Mouse (Mus musculus): ENCODE data around the gene Arid2. TPM values are rescaled to one million over a fixed set of nuclear protein-coding genes. Genes with fewer than 3 reads are reported as not detected.
"Not testable (repeated sequence)": the region's sequence is repeated elsewhere in the genome, so short reads cannot be mapped to it uniquely, and the experiment has no call there.

Gene Arid2
- 29.1 and 29.3 TPM in 2 replicates for polyA plus RNA-seq (2015; fragmentation: Nextera tagmentation; extraction: Ambion mirVana)

GRCm38 (mm10) chr15:96287369-96287975 lies at the start of gene Arid2:
Arid2 (plus strand) TSS chr15:96287518.
- Histone ChIP-seq H3K4me1 (peaks cover 31% of the 10 kb centered on the region), H3K4me3 (peak within 1 kb of the TSS; percentile 88), H3K36me3 (0 out of 2 replicates have a peak, but pooled peaks cover 3% of the 10 kb centered on the region), H3K27ac (peak within 1 kb of the TSS; percentile 100), H3K27me3 (no peaks in the 10 kb centered on the region), H3K9me3 (no peaks in the 10 kb centered on the region), H3K4me2 (replicated peaks) (peak within 1 kb of the TSS; percentile 87), H3K9ac (peak within 1 kb of the TSS; percentile 100)
- peak; percentile 14 for ATAC-seq (ENCODE audit: low FRiP score, low read depth)
- WGBS, result under 1% methylated on average over 53 of the region's 67 CpGs

GRCm38 (mm10) chr15:96238071-96238470 lies 49.2 kb upstream of the Arid2 start:
- Histone ChIP-seq H3K9me3 (no peaks in the 10 kb centered on the region), H3K27ac (no peak overlapping the region), H3K36me3 (no peaks in the 10 kb centered on the region), H3K4me2 (replicated peaks) (no peak overlapping the region), H3K4me3 (no peak overlapping the region), H3K27me3 (no peaks in the 10 kb centered on the region), H3K9ac (no peak overlapping the region), H3K4me1 (0 out of 2 replicates have a peak, but pooled peaks cover 3% of the 10 kb centered on the region)
- no peak for ATAC-seq (ENCODE audit: low FRiP score, low read depth)
- 92% methylated on average over 4 of the region's 4 CpGs for WGBS

- no peak overlapping the region for H3K4me2 ChIP-seq (replicated peaks)
- no peaks in the 10 kb centered on the region for H3K36me3 ChIP-seq
- 0 out of 2 replicates have a peak, but pooled peaks cover 3% of the 10 kb centered on the region for H3K4me1 ChIP-seq
- no peak for ATAC-seq (ENCODE audit: low FRiP score, low read depth)
- H3K9me3 ChIP-seq, result 0 out of 2 replicates have a peak, but pooled peaks cover 4% of the 10 kb centered on the region
- H3K4me3 ChIP-seq, result no peak overlapping the region
- no peak overlapping the region for H3K9ac ChIP-seq
- H3K27me3 ChIP-seq, result no peaks in the 10 kb centered on the region
- H3K27ac ChIP-seq, result no peak overlapping the region
- 86% methylated on average over 6 of the region's 6 CpGs for WGBS
Observed at GRCm38 (mm10) chr15:96244171-96244570, 43.1 kb upstream of the Arid2 start.

DNA sequence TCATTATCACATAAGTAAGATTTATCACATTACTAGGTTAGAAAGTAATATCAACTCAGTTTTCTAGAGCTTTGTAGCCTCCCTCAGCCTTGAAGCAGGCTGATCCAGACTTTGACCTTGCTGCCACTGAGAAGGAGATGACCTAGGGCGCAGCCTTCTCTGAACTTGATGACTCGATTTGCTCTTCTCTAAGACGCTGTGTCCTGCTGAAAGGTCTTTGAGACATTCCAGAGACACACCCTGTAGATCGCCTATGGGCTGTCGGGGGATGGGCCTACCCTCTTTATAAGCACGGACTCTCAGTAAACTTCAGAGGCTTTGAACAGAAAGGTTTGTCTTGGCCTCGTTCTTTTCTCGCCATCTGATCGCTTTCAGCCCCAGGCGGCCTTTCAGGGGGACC lies 42.6 kb upstream of the Arid2 start:
- H3K4me3 ChIP-seq; H3K27ac ChIP-seq; H3K9ac ChIP-seq; H3K4me2 ChIP-seq (replicated peaks); H3K4me1 ChIP-seq; H3K27me3 ChIP-seq; H3K36me3 ChIP-seq; H3K9me3 ChIP-seq; ATAC-seq (ENCODE audit: low FRiP score, low read depth): not testable (repeated sequence)
- 61% methylated on average over 10 of the region's 10 CpGs for WGBS

- H3K27me3 ChIP-seq, result no peaks in the 10 kb centered on the region
- H3K4me2 ChIP-seq (replicated peaks), result peak overlapping the region; percentile 66
- H3K4me3 ChIP-seq, result peak overlapping the region; percentile 36
- no peak for ATAC-seq (ENCODE audit: low FRiP score, low read depth)
- whole genome bisulfite sequencing, result 3% methylated on average over 7 of the region's 7 CpGs
- no peak overlapping the region for H3K27ac ChIP-seq
- peaks cover 8% of the 10 kb centered on the region for H3K4me1 ChIP-seq
- no peaks in the 10 kb centered on the region for H3K36me3 ChIP-seq
- no peak overlapping the region for H3K9ac ChIP-seq
- no peaks in the 10 kb centered on the region for H3K9me3 ChIP-seq
Observed at GRCm38 (mm10) chr15:96253827-96254226, 33.5 kb upstream of the Arid2 start.

- Histone ChIP-seq H3K4me2 (replicated peaks) (peak overlapping the region; percentile 66), H3K27ac (no peak overlapping the region), H3K4me1 (peaks cover 8% of the 10 kb centered on the region), H3K36me3 (no peaks in the 10 kb centered on the region), H3K9me3 (no peaks in the 10 kb centered on the region), H3K9ac (peak overlapping the region; percentile 39; the same call in 1 of the 2 replicates), H3K4me3 (peak overlapping the region; percentile 36), H3K27me3 (no peaks in the 10 kb centered on the region)
- no peak for ATAC-seq (ENCODE audit: low FRiP score, low read depth)
- 4% methylated on average over 17 of the region's 17 CpGs for WGBS
Observed at GRCm38 (mm10) chr15:96254356-96254755, 33.0 kb upstream of the Arid2 start.

GRCm38 (mm10) chr15:96257781-96258180 lies 29.5 kb upstream of the Arid2 start:
- WGBS, result 63% methylated on average over 5 of the region's 5 CpGs
- Histone ChIP-seq H3K4me1 (peaks cover 8% of the 10 kb centered on the region), H3K9ac (no peak overlapping the region), H3K4me3 (no peak overlapping the region), H3K9me3 (peaks cover 25% of the 10 kb centered on the region), H3K36me3 (no peaks in the 10 kb centered on the region), H3K27ac (no peak overlapping the region), H3K4me2 (replicated peaks) (peak overlapping the region; percentile 37), H3K27me3 (no peaks in the 10 kb centered on the region)
- ATAC-seq (ENCODE audit: low FRiP score, low read depth), result no peak

- ATAC-seq (ENCODE audit: low FRiP score, low read depth), result no peak
- 91% methylated on average over 3 of the region's 3 CpGs for WGBS
- Histone ChIP-seq H3K36me3 (peaks cover 34% of the 10 kb centered on the region), H3K27ac (no peak overlapping the region), H3K9me3 (peaks cover 53% of the 10 kb centered on the region), H3K9ac (no peak overlapping the region), H3K27me3 (no peaks in the 10 kb centered on the region), H3K4me3 (no peak overlapping the region), H3K4me2 (replicated peaks) (no peak overlapping the region), H3K4me1 (peaks cover 9% of the 10 kb centered on the region; the same call in 1 of the 2 replicates)
Observed at GRCm38 (mm10) chr15:96264614-96265013, 22.7 kb upstream of the Arid2 start.

DNA sequence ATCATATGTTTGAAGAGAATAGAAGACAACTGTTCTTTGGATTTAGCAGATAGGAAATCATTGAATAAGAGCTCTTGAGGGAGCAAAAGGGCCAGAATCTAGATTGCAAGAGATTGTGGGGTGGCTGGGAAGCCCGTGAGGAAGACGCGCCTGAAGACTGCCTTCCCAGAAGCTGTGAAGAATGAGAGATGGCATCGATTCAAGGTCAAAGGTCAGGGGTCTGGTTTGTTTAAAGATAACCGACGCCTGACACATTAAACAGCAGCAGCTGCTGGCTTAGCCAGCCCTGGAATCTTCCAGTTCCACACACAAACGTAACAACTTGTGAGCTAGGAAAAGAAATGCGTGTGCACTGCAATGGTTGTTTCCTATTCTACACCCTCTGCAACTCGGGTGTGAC lies 19.4 kb upstream of the Arid2 start:
- Histone ChIP-seq H3K9ac (no peak overlapping the region), H3K27me3 (no peaks in the 10 kb centered on the region), H3K4me2 (replicated peaks) (no peak overlapping the region), H3K4me3 (no peak overlapping the region), H3K27ac (no peak overlapping the region), H3K4me1 (peaks cover 29% of the 10 kb centered on the region), H3K36me3 (peaks cover 49% of the 10 kb centered on the region), H3K9me3 (peaks cover 27% of the 10 kb centered on the region)
- 59% methylated on average over 9 of the region's 9 CpGs for WGBS
- ATAC-seq (ENCODE audit: low FRiP score, low read depth), result no peak

GRCm38 (mm10) chr15:96268610-96269009 lies 18.7 kb upstream of the Arid2 start:
- H3K4me2 ChIP-seq (replicated peaks), result no peak overlapping the region
- no peak overlapping the region for H3K9ac ChIP-seq
- no peak overlapping the region for H3K4me3 ChIP-seq
- H3K4me1 ChIP-seq, result peaks cover 29% of the 10 kb centered on the region
- peaks cover 50% of the 10 kb centered on the region for H3K36me3 ChIP-seq
- no peak for ATAC-seq (ENCODE audit: low FRiP score, low read depth)
- H3K27ac ChIP-seq, result peak overlapping the region; percentile 22; the same call in 1 of the 2 replicates
- no peaks in the 10 kb centered on the region for H3K27me3 ChIP-seq
- WGBS, result 49% methylated on average over 9 of the region's 9 CpGs
- peaks cover 25% of the 10 kb centered on the region for H3K9me3 ChIP-seq

- ATAC-seq (ENCODE audit: low FRiP score, low read depth), result no peak
- H3K9me3 ChIP-seq, result peaks cover 23% of the 10 kb centered on the region
- no peaks in the 10 kb centered on the region for H3K27me3 ChIP-seq
- peaks cover 53% of the 10 kb centered on the region for H3K36me3 ChIP-seq
- WGBS, result 94% methylated on average over 4 of the region's 4 CpGs
- H3K27ac ChIP-seq, result no peak overlapping the region
- H3K4me3 ChIP-seq, result no peak overlapping the region
- H3K9ac ChIP-seq, result no peak overlapping the region
- no peak overlapping the region for H3K4me2 ChIP-seq (replicated peaks)
- peaks cover 29% of the 10 kb centered on the region for H3K4me1 ChIP-seq
Observed at GRCm38 (mm10) chr15:96269402-96269801, 17.9 kb upstream of the Arid2 start.

GRCm38 (mm10) chr15:96270272-96270880 lies 16.9 kb upstream of the Arid2 start:
- 89% methylated on average over 10 of the region's 10 CpGs for WGBS
- Histone ChIP-seq H3K9ac (no peak overlapping the region), H3K27me3 (no peaks in the 10 kb centered on the region), H3K4me2 (replicated peaks) (no peak overlapping the region), H3K4me3 (no peak overlapping the region), H3K9me3 (peaks cover 15% of the 10 kb centered on the region), H3K4me1 (peaks cover 29% of the 10 kb centered on the region), H3K36me3 (peaks cover 55% of the 10 kb centered on the region), H3K27ac (no peak overlapping the region; the same call in 1 of the 2 replicates)
- ATAC-seq (ENCODE audit: low FRiP score, low read depth), result no peak

Data from limb, embryonic 13.5 days (tissue).